Mouse (Mus musculus): ENCODE data around the gene Tbc1d22a. TPM values are rescaled to one million over a fixed set of nuclear protein-coding genes. Genes with fewer than 3 reads are reported as not detected.

The Tbc1d22a gene
- polyA plus RNA-seq, 1 experiment = 9.6 TPM

- no peak for TF ChIP-seq GATA1 (IDR thresholded peaks at IDR 0.05; ENCODE audit: low read length)
Measured at GRCm38 (mm10) chr15:86191505-86191904, 22.8 kb upstream of the Tbc1d22a start.

GRCm38 (mm10) chr15:86191933-86192332, 22.3 kb upstream of the Tbc1d22a start:
- TF ChIP-seq GATA1 (IDR thresholded peaks at IDR 0.05; ENCODE audit: low read length) = no peak

DNA sequence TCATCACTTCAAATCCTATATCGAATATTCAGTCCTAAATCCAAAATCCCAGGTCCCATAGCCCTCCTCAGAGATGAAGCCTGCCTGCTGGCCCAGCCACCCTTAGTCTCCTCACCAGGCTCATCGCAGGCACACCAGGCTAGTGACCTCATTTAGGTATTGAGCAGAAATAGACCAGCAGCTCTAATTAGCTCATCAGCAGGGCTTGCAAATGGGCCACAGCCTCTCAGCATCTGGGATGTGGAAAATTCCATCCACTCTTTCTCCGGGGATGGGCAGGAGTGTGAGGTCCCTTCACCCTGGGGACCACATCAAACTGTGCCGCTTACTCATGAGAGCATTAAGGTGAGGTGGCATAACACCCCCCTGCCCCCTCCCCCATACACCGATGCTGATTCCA, 15.2 kb upstream of the Tbc1d22a start:
- TF ChIP-seq GATA1 (IDR thresholded peaks at IDR 0.05; ENCODE audit: low read length) = no peak

- no peak for TF ChIP-seq GATA1 (IDR thresholded peaks at IDR 0.05; ENCODE audit: low read length)
Measured at GRCm38 (mm10) chr15:86199482-86199881, 14.8 kb upstream of the Tbc1d22a start.

DNA sequence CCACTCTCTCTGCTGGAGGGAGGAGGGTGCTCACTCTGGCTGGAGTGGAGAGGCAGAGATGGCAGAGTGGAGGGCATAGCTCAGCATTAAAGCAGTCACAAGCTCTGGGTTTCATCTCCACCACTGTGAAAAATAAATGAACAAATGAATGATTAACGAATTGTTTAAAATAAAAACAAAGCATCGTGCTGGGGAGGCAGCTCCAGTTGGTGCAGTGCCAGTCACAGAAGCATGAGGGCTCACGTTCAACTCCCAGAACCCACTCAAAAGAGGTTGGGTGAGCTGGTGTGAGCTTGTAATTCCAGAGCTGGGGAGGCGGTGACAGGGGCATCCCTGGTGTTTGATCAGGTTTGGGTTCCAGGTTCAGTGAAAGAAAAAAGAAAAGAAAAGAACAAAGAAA, 14.1 kb upstream of the Tbc1d22a start:
- TF ChIP-seq GATA1 (IDR thresholded peaks at IDR 0.05; ENCODE audit: low read length) = no peak

DNA sequence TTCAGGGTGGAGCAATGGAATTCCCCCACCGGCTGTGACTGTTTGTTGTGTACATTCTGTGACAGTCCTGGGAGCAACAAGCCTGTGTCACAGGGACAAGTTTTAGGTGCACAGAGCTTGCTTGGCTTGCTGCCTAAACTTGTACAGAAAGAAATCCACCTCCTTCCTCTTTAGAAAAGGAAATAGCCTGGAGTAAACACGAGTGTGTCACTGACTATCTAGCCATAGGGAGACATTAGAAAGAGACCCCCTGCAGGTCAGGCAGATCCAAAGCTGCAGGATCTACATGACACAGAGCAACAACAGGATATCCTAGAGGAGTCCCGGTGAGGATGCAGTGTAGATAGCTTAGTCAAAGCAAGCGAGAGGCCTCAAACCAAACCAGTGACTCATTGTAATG, 13.2 kb upstream of the Tbc1d22a start:
- no peak for TF ChIP-seq GATA1 (IDR thresholded peaks at IDR 0.05; ENCODE audit: low read length)

DNA sequence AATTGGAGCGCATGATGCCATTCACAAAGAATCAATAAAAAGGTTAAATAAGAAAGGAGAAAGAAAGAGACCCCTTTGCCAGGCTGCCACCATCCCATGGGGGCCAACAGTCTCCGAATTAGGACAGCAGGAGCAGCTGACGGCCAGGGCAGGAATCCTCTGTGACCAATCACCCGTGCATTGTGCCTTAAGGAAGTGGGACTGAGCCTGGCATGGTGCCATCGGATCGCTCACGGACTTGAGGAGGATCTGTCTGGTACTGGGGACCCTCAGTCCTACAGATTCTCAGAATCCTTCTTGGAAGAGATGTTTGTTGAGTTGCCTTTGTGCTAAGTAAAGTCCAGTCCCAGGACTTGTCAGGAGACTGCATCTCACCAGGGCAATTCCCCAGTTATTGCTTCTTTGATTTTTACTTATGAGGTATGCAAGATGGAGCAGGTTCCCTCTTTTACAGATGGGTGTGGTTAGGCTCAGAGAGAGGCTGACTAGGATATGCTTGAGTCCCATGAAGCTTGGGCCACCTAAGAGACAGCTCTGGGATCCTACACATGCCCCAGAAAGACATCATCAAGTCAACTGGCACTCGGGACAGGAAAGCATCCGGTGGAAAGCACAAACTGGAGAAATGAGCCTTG, 12.4 kb upstream of the Tbc1d22a start:
- TF ChIP-seq GATA1 (IDR thresholded peaks at IDR 0.05; ENCODE audit: low read length) = no peak

DNA sequence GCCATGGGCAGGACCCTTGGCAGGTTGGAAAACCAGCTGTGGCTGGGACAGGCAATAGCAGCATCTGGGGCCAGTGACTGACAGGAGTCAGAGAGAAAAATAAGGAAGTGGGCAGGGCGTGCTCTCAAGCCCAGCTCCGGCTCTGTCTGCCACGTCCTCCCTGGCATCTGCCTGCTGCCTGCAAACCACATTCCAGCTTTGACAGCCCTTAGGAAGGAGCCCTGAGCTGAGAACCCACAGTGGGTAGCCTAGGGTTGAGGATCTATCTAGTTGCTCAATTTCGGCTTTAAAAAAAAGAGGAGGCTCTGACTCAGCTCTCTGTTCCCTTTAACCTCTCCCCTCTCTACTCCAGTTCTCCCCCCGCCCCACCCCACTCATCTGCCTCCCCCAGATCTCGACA, 11.6 kb upstream of the Tbc1d22a start:
- no peak for TF ChIP-seq GATA1 (IDR thresholded peaks at IDR 0.05; ENCODE audit: low read length)

DNA sequence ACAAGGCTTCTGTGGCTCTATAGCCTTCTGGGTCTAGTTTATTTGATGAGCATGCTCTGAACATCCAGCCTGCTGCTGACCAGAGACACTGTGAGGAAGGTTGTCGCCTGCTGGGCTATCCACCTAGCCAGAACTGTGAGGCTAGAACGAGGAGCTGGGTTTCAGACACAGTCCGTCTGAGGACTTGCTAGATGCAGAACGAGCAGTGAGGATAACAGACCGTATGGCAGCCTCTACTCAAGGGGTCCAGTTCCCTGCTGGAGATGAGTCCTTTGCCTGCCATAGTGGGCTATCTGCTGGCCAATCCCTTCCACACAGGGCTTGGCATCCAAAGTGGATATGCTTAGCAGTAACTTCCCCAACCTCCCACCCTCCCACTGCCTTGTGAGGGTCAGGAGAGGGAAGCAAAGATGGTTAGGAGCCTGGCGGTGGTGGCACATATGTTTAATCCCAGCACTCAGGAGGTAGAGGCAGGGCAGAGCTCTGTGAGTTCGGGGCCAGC, 10.9 kb upstream of the Tbc1d22a start:
- no peak for TF ChIP-seq GATA1 (IDR thresholded peaks at IDR 0.05; ENCODE audit: low read length)

GRCm38 (mm10) chr15:86203942-86204561, 10.2 kb upstream of the Tbc1d22a start:
- TF ChIP-seq GATA1 (IDR thresholded peaks at IDR 0.05; ENCODE audit: low read length) = no peak

DNA sequence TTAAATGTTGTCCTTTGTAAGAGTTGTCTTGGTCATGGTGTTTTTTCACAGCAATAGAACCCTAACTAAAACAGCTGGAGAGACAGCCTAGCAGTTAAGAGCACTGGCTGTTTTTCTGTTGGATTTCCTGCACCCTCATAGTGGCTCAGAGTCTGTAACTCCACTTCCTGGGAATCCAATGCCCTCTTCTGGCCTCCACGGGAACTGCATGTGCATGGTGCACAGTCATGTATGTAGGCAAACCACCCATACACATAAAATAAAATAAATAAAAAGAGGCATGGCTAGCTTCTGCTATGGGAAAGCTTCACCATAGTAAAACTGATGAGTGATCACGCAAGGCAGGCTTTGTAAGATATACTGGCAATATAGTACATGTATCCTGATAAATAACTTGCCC, 9.0 kb upstream of the Tbc1d22a start:
- no peak for TF ChIP-seq GATA1 (IDR thresholded peaks at IDR 0.05; ENCODE audit: low read length)

GRCm38 (mm10) chr15:86206385-86206784, 7.9 kb upstream of the Tbc1d22a start:
- TF ChIP-seq GATA1 (IDR thresholded peaks at IDR 0.05; ENCODE audit: low read length) = no peak

DNA sequence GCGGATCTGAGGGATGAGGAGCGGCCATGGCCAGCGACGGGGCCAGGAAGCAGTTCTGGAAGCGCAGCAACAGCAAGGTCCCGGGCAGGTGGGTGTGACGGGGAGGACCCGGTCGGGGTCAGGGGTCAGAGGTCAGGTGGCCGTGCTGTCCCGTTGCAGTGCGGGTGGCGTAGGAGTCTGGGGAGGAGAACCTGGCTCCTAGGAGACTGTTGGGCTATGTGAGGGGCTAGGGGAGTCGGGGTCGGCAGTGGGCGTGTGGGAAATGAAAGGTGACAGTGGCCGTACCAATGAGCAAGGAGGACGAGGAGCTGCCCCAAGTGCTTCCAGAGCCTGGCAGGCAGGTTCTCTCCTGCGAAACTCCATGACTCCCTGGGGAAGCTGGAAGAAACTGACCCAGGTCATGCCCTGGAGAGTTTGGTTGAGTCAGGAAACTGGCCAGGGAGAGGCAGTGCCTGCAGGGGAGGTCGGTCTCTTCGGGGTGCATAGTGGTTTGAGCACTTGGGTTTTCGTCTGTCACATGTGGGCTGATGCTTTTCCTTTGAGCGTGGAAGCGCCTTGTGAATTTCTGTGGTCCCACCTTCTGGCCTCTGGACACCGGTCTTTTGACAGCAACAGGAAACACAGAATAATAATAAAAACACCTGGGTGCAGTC, 416 bp downstream of the Tbc1d22a start:
- no peak for TF ChIP-seq GATA1 (IDR thresholded peaks at IDR 0.05; ENCODE audit: low read length)

GRCm38 (mm10) chr15:86219534-86220228, 5.4 kb downstream of the Tbc1d22a start:
- no peak for TF ChIP-seq GATA1 (IDR thresholded peaks at IDR 0.05; ENCODE audit: low read length)

GRCm38 (mm10) chr15:86220229-86220630, 6.0 kb downstream of the Tbc1d22a start:
- no peak for TF ChIP-seq GATA1 (IDR thresholded peaks at IDR 0.05; ENCODE audit: low read length)

- TF ChIP-seq GATA1 (IDR thresholded peaks at IDR 0.05; ENCODE audit: low read length) = no peak
Measured at GRCm38 (mm10) chr15:86220715-86221114, 6.5 kb downstream of the Tbc1d22a start.

Data from G1E-ER4 (cell line).